Mouse (Mus musculus) limb, embryonic 11.5 days (tissue): Measurements from ENCODE around the gene Padi2. TPM values are rescaled to one million over a fixed set of nuclear protein-coding genes. Genes with fewer than 3 reads are reported as not detected.

Source experiments
- ATAC-seq: fragments of 200-750 bp; cut with Nextera tagmentation; 2 replicates; pipeline ENCODE4 v1.8.0; 2017; ENCODE audit warnings: low read depth; ENCODE audit not compliant: insufficient number of reproducible peaks, low FRiP score, low TSS enrichment
- DNase-seq: peaks from one replicate; pipeline ENCODE4 v3.0.0-alpha.2; 2015; ENCODE audit warnings: low spot score
- H3K27ac ChIP-seq: fragments of 300-500 bp; sonication (generic); replicated peaks from 2 replicates; pipeline ENCODE4 v1.5.1; 2014; ENCODE audit warnings: low read depth, mild to moderate bottlenecking, low read length
- H3K27me3 ChIP-seq: fragments of 300-500 bp; sonication (generic); 2 replicates; pipeline ENCODE4 v1.6.1; 2014; ENCODE audit warnings: mild to moderate bottlenecking, low read length, mixed read lengths; ENCODE audit not compliant: control insufficient read depth, insufficient read depth
- H3K36me3 ChIP-seq: fragments of 300-500 bp; sonication (generic); 2 replicates; pipeline ENCODE4 v1.6.1; 2014; ENCODE audit warnings: mild to moderate bottlenecking, low read length, moderate library complexity, mixed read lengths; ENCODE audit not compliant: control insufficient read depth, insufficient read depth
- H3K4me1 ChIP-seq: fragments of 300-500 bp; sonication (generic); 2 replicates; pipeline ENCODE4 v1.6.1; 2014; ENCODE audit warnings: low read length, mixed read lengths; ENCODE audit not compliant: control insufficient read depth, insufficient read depth
- H3K4me2 ChIP-seq: fragments of 300-500 bp; sonication (generic); 2 replicates; pipeline ENCODE4 v1.6.1; 2014; ENCODE audit warnings: low read depth, mild to moderate bottlenecking, moderate library complexity; ENCODE audit not compliant: severe bottlenecking
- H3K4me3 ChIP-seq: fragments of 300-500 bp; sonication (generic); 2 replicates; pipeline ENCODE4 v1.5.1; 2014; ENCODE audit warnings: low read depth, low read length
- H3K9ac ChIP-seq: fragments of 300-500 bp; sonication (generic); 2 replicates; pipeline ENCODE4 v1.6.1; 2014; ENCODE audit warnings: mild to moderate bottlenecking, low read length
- H3K9me3 ChIP-seq: fragments of 300-500 bp; sonication (generic); 2 replicates; pipeline ENCODE4 v1.6.1; 2016; ENCODE audit warnings: low read length; ENCODE audit not compliant: control insufficient read depth
- WGBS: fragments of 180-500 bp; shearing (Covaris S2); extraction: QIAGEN DNeasy Blood & Tissue Kit; methylation state at CpG from one replicate; pipeline ENCODE4 v1.1.7; 2014; 5-methylcytosine and 5-hydroxymethylcytosine counted together
- polyA plus RNA-seq: library from polyadenylated mRNA; unstranded; fragments of >200 nt; fragmentation: Nextera tagmentation; extraction: Ambion mirVana; gene quantifications from 2 replicates; pipeline ENCODE4 v1.2.1, GENCODE M21; 2014

The Padi2 gene
- polyA plus RNA-seq, 1 experiment from 2014 or later, result 0.17 TPM

- no peak for ATAC-seq
- H3K36me3 ChIP-seq, result no peaks in the 10 kb centered on the region
- H3K4me1 ChIP-seq, result peaks cover 7% of the 10 kb centered on the region
- H3K4me2 ChIP-seq, result no peak overlapping the region
- no peak overlapping the region for H3K4me3 ChIP-seq
- H3K27ac ChIP-seq, result no peak overlapping the region
- WGBS, result 84% methylated on average over 4 of the region's 4 CpGs
- H3K9me3 ChIP-seq, result no peaks in the 10 kb centered on the region
- H3K9ac ChIP-seq, result no peak overlapping the region
- H3K27me3 ChIP-seq, result peaks cover 16% of the 10 kb centered on the region; the same call in 1 of the 2 replicates
- no peak for DNase-seq
Observed at GRCm38 (mm10) chr4:140909536-140909935, 3.4 kb downstream of the Padi2 start.

- Histone ChIP-seq H3K4me1 (peaks cover 7% of the 10 kb centered on the region), H3K9ac (no peak overlapping the region), H3K36me3 (no peaks in the 10 kb centered on the region), H3K27ac (no peak overlapping the region), H3K9me3 (no peaks in the 10 kb centered on the region), H3K27me3 (peaks cover 9% of the 10 kb centered on the region; the same call in 1 of the 2 replicates), H3K4me2 (peak overlapping the region; percentile 1; the same call in 1 of the 2 replicates), H3K4me3 (no peak overlapping the region)
- DNase-seq (peak; percentile 48), ATAC-seq (0 out of 2 replicates have a peak, but pooled peaks have one; percentile 38)
- WGBS, result 14% methylated on average over 17 of the region's 17 CpGs
Observed at GRCm38 (mm10) chr4:140910661-140911310, 4.6 kb downstream of the Padi2 start.

- DNase-seq, result no peak
- ATAC-seq, result no peak
- H3K9ac ChIP-seq, result no peak overlapping the region
Observed at GRCm38 (mm10) chr4:140911416-140911815, 5.3 kb downstream of the Padi2 start.

DNA sequence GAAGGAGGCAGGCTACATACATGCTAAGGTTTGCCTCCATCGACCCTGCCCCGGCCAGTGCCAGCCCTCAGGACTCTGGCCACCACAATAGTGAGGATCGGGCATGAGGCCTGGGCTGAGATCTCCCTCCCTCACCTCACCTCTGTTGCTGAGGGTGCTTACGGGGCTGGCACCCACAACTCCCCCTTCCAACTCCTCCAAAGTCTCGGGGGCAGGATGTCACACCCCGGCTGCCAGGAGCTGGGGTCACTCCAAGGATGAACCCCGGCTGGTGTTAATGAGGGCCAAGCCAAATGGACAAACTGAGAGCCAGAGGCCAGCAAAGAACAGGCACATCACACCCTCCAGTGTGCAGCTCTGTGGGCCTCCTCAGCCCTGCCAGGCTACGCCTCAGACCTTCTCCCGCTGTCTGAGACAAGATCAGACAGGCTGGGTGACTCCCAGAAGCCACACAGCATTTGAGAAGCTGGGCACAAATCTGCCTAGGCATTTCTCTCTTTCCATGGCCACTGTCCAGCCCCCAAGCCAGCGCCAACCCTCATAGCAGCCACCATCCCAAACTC, 6.2 kb downstream of the Padi2 start:
- Histone ChIP-seq H3K4me3 (no peak overlapping the region), H3K36me3 (no peaks in the 10 kb centered on the region), H3K27me3 (0 out of 2 replicates have a peak, but pooled peaks cover 2% of the 10 kb centered on the region), H3K27ac (no peak overlapping the region), H3K4me1 (peaks cover 2% of the 10 kb centered on the region; the same call in 1 of the 2 replicates), H3K9ac (no peak overlapping the region), H3K4me2 (no peak overlapping the region), H3K9me3 (no peaks in the 10 kb centered on the region)
- DNase-seq (no peak), ATAC-seq (no peak)
- 76% methylated on average over 10 of the region's 10 CpGs for whole genome bisulfite sequencing

More at GRCm38 (mm10) chr4:140911416-140911815, 5.3 kb downstream of the Padi2 start:
- peaks cover 4% of the 10 kb centered on the region for H3K4me1 ChIP-seq
- WGBS, result 90% methylated on average over 9 of the region's 9 CpGs
- no peak overlapping the region for H3K27ac ChIP-seq
- peaks cover 7% of the 10 kb centered on the region; the same call in 1 of the 2 replicates for H3K27me3 ChIP-seq
- no peaks in the 10 kb centered on the region for H3K9me3 ChIP-seq
- H3K4me3 ChIP-seq, result no peak overlapping the region
- no peak overlapping the region for H3K4me2 ChIP-seq
- H3K36me3 ChIP-seq, result no peaks in the 10 kb centered on the region

DNA sequence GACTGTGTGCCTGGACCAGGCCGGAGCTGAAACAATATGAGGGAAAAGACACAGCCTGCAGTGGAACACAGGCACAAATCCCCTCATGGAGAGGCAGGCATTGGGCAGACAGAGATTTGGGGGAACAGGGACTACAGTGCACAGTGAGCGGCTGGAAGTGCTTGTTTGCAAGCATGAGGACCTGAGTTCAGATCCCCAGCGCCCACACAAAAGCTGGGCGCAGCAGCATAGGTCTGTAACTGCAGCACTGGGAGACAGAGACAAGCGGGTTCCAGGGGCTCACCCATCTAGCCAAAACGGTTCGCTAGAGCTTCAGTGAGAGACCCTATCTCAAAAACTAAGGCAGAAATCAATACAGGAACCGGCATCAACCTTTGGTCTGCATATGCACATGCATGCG, 7.4 kb downstream of the Padi2 start:
- no peak for DNase-seq
- no peak overlapping the region for H3K27ac ChIP-seq
- H3K9ac ChIP-seq, result no peak overlapping the region
- H3K36me3 ChIP-seq, result no peaks in the 10 kb centered on the region
- no peaks in the 10 kb centered on the region for H3K9me3 ChIP-seq
- H3K4me3 ChIP-seq, result no peak overlapping the region
- ATAC-seq, result no peak
- H3K27me3 ChIP-seq, result no peaks in the 10 kb centered on the region
- WGBS, result 92% methylated on average over 9 of the region's 9 CpGs
- H3K4me1 ChIP-seq, result peaks cover 2% of the 10 kb centered on the region; the same call in 1 of the 2 replicates
- H3K4me2 ChIP-seq, result no peak overlapping the region

DNA sequence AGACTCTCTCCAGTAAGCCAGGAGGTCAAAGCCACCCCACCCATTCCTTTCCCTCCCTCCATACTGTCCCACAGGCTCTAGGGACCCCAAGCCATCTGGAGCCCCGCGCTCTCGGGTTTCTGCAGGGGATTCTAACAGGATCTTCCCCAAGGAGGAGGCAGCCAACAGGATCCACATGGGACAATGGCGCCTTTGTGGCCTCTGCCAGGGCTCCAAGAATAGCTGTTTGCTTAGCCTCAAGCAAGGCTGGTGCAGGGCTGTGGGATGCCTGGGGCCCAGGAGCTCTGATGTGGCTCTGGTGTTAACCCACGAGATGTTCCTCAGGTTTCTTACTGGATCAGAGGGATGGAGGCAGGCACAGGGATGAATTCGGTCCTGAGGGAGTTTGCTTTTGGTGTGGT, 8.6 kb downstream of the Padi2 start:
- Histone ChIP-seq H3K36me3 (no peaks in the 10 kb centered on the region), H3K4me3 (no peak overlapping the region), H3K4me2 (no peak overlapping the region), H3K27ac (no peak overlapping the region), H3K4me1 (peaks cover 2% of the 10 kb centered on the region; the same call in 1 of the 2 replicates), H3K27me3 (no peaks in the 10 kb centered on the region), H3K9me3 (no peaks in the 10 kb centered on the region), H3K9ac (no peak overlapping the region)
- WGBS, result 65% methylated on average over 6 of the region's 6 CpGs
- ATAC-seq (no peak), DNase-seq (no peak)

DNA sequence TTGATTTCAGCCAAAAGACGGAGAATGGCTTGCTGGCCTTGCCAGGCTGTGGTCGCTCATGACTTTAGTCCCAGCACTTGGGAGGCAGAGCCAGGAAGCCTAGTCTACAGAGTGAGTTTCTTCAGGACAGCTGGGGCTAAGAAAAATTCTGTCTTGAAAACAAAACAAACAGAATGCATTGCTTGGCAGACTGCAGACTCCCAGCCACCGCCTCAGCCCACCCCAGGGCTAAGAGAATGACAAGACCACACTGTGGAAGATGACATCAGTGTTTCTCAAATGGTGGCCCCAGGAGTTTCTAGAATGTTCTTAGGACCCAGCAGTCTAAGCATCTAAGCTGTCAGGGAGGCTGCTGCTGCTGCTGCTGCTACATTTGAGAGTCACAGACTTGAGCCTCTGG, 9.1 kb downstream of the Padi2 start:
- H3K36me3 ChIP-seq, result no peaks in the 10 kb centered on the region
- ATAC-seq (no peak), DNase-seq (no peak)
- H3K9ac ChIP-seq, result no peak overlapping the region
- no peak overlapping the region for H3K4me3 ChIP-seq
- no peak overlapping the region for H3K4me2 ChIP-seq
- H3K27ac ChIP-seq, result no peak overlapping the region
- 91% methylated on average over 3 of the region's 3 CpGs for WGBS
- H3K9me3 ChIP-seq, result no peaks in the 10 kb centered on the region
- no peaks in the 10 kb centered on the region for H3K27me3 ChIP-seq
- H3K4me1 ChIP-seq, result peaks cover 2% of the 10 kb centered on the region; the same call in 1 of the 2 replicates

GRCm38 (mm10) chr4:140916296-140916695, 10.2 kb downstream of the Padi2 start:
- DNase-seq (no peak), ATAC-seq (no peak)
- Histone ChIP-seq H3K27ac (no peak overlapping the region), H3K9me3 (no peaks in the 10 kb centered on the region), H3K4me2 (no peak overlapping the region), H3K4me1 (no peaks in the 10 kb centered on the region), H3K9ac (no peak overlapping the region), H3K27me3 (no peaks in the 10 kb centered on the region), H3K4me3 (no peak overlapping the region), H3K36me3 (no peaks in the 10 kb centered on the region)
- 80% methylated on average over 5 of the region's 5 CpGs for WGBS
